Mouse (Mus musculus) lung, adult 2 months (tissue): ENCODE measurements around the gene Fam160a2. TPM values are rescaled to one million over a fixed set of nuclear protein-coding genes. Genes with fewer than 3 reads are reported as not detected.
A peak's percentile ranks its signal among the peaks of the same experiment; 100 is the strongest.

Experiments
- DNase-seq: peaks from one replicate; pipeline ENCODE4 v3.0.0; 2022
- H3K4me1 ChIP-seq: fragments of 200-500 bp; 2 replicates; pipeline ENCODE4 v1.6.1; 2011; ENCODE audit warnings: low read length; ENCODE audit not compliant: control insufficient read depth, insufficient read depth
- H3K4me3 ChIP-seq: fragments of 200-500 bp; replicated peaks from 2 replicates; pipeline ENCODE3; 2011; ENCODE audit warnings: low read depth, mild to moderate bottlenecking, control low read depth, low read length; ENCODE audit errors: extremely low read depth
- CTCF ChIP-seq: fragments of 200-500 bp; IDR thresholded peaks from 2 replicates; pipeline ENCODE4 v1.5.1; 2011; ENCODE audit warnings: mild to moderate bottlenecking, low read length, control low read depth; ENCODE audit not compliant: insufficient read depth
- POLR2A ChIP-seq: fragments of 200-500 bp; IDR thresholded peaks from 2 replicates; pipeline ENCODE4 v1.6.1; 2011; ENCODE audit warnings: low read depth, mild to moderate bottlenecking, control low read depth, low read length, borderline replicate concordance; ENCODE audit errors: extremely low read depth
- whole genome bisulfite sequencing: fragments of 180-500 bp; shearing (Covaris S2); methylation state at CpG from one replicate; pipeline ENCODE4 v1.1.7; 2018; 5-methylcytosine and 5-hydroxymethylcytosine counted together
- polyA plus RNA-seq: library from polyadenylated mRNA; depleted of rRNA; stranded (reverse); fragments of >200 nt; gene quantifications from 2 replicates; pipeline ENCODE4 v1.2.3, GENCODE M21; 2012; rRNA removed

Fam160a2 gene
- 46.7 and 57.9 TPM in 2 replicates for polyA plus RNA-seq

DNA sequence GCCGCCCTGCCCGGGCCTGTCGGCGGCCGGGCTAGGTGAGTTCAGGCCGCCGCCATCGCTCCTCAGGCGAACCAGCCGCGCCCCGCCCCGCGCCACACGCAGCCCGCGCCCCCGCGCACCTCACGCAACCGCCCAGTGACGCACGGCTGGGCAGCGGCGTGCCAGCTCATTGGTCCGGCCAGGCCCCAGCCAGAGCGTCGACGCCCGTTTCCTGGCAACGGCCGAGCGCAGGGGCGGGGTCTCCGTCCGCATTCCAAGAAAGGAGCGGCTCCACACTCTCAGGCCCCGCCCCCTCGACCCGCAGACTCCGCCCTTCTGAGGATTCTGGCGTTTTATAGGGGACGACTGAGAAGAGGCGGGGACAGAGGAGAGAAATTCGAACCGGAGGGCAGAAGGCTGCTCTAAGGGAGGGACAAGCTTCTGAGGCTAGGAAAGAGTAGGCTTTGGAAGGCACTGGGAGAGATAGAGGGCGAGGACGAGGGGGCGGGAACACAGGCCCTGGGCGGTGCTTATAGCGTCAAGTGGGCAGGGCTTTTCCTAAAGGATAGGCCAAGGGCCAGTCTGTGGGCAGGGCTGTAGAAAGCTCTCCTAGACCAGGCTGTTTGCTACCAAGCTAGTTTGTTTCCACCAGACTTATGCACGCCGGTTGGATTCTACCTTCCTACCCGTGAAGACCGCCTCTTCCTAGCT is at the start of gene Fam160a2:
TSS of gene Fam160a2 (minus strand) at position 120 of the 690 bp plus-strand sequence.
- peak; percentile 84; the same call in 1 of the 2 replicates for TF ChIP-seq POLR2A
- TF ChIP-seq CTCF, result no peak
- Histone ChIP-seq H3K4me3 (peak within 1 kb of the TSS; percentile 89), H3K4me1 (peaks cover 10% of the 10 kb centered on the region)
- WGBS, result under 1% methylated on average over 55 of the region's 55 CpGs
- DNase-seq, result peak; percentile 99

DNA sequence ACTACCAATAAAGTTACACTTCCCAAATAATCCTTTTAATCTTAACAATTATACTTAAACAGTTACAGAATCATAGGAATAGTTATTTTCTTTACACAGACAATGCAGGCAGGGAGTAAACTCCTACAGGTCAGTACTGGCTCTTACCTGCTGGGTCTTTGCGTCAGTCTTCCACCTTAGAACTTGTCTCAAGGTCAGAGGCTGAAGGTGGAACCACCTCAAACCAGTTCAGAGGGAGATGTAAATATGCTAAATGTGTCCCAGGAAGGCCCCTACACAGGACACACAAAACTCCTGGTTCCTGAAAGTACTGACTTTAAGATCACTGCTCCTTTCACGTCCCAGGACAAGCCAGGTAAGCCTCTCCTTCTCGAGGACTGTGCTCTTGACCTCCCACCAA is 45.2 kb upstream of the Fam160a2 start:
- no peak for DNase-seq
- 48% methylated on average over 3 of the region's 3 CpGs for WGBS
- Histone ChIP-seq H3K4me1 (no peaks in the 10 kb centered on the region), H3K4me3 (no peak overlapping the region)
- no peak for TF ChIP-seq POLR2A
- TF ChIP-seq CTCF, result no peak

DNA sequence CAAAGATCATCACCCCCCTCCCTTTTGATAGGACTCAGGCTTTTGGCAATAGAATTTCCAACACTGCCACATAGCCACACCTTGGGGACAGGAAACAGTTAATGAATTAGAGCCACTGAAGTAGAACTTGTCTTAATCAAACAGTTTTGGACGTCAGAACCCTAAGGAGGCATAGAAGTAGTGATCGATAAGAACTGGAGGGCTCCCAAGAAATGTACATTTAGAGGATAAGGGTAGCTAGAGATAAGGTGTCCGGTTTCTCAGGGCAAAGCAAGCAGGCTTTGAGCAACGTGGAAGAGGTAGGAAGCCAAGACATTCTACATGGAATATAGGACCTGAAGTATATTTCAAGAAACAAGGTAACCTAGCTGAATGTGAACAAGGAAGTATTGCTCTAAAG is 41.6 kb upstream of the Fam160a2 start:
- WGBS, result 36% methylated on average over 4 of the region's 4 CpGs
- no peak for DNase-seq
- no peak for TF ChIP-seq CTCF
- H3K4me3 ChIP-seq, result no peak overlapping the region
- no peaks in the 10 kb centered on the region for H3K4me1 ChIP-seq

DNA sequence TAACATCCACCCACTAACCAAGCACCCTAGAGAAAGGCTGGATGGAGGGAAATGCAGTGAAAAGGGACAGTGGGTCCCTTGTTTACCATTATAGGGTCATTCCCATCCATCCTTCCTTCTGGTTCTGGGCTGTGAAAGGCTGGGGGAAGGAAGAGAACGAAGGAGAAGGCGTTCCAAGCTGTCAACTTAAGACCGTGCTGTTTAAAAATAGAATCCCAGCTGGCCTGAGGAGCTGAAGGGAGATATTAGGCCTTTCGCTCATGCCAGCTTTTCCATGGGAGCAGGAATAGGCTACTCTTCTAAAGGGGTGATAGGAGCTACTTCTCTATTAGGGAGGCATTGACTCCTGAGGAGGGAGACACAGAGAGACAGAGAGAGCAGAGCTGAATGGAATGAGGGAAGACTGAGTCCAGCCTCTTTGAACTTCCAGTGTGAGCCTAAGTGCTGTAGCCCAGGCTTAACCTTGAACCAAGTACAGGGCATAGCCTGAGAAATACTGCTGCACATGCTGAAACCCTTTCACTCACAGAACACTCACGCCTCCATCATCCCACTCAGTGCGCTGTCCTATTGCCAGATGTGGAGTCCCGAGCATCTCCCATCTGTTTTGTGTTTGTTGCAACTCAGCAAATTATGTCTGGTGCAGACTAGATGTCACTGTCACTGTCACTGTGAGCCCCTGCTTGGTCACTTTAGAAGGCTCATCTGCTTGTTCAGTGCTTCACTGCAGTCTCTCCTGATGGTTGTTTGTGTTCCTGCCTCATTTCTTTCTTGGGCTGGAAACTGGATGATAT is 38.3 kb upstream of the Fam160a2 start:
- no peaks in the 10 kb centered on the region for H3K4me1 ChIP-seq

DNA sequence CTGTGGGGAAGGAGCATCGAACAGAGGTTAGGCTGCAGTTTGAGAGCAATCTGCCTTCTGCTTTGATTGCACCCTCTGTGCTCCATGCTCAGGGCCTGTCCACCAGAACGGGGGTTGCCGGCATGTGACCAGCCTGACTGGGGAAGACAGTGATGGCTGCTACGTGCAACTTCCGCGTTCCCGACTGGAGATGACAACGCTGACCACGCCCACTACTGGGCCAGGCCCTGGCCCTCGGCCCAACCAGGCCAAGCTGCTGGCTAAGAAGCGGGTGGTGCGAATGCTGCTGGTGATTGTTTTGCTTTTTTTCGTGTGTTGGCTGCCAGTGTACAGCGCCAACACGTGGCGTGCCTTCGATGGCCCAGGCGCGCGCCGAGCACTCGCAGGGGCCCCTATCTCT is 34.9 kb upstream of the Fam160a2 start:
- Histone ChIP-seq H3K4me1 (no peaks in the 10 kb centered on the region), H3K4me3 (no peak overlapping the region)
- no peak for TF ChIP-seq CTCF
- no peak for TF ChIP-seq POLR2A
- DNase-seq, result no peak
- WGBS, result 79% methylated on average over 22 of the region's 22 CpGs

More for the DNA sequence above, 38.3 kb upstream of the Fam160a2 start:
- no peak overlapping the region for H3K4me3 ChIP-seq
- 54% methylated on average over 7 of the region's 7 CpGs for WGBS
- DNase-seq, result no peak
- no peak for TF ChIP-seq CTCF
- no peak for TF ChIP-seq POLR2A

DNA sequence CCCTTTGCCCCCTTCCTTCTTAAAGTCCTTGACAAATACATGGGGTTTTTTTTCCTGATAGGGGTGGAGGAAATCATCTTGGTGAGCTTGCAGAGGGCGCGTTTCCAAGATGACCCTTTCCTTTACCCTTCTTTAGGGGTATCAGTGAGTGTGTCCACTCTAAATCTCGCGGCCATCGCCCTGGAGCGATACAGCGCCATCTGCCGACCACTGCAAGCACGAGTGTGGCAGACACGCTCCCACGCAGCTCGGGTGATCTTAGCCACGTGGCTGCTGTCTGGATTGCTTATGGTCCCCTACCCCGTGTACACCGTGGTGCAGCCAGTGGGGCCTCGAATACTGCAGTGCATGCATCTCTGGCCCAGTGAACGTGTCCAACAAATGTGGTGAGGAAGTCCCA is 34.0 kb upstream of the Fam160a2 start:
- Histone ChIP-seq H3K4me1 (no peaks in the 10 kb centered on the region), H3K4me3 (no peak overlapping the region)
- TF ChIP-seq CTCF, result no peak
- TF ChIP-seq POLR2A, result no peak
- no peak for DNase-seq
- WGBS, result 81% methylated on average over 17 of the region's 17 CpGs

DNA sequence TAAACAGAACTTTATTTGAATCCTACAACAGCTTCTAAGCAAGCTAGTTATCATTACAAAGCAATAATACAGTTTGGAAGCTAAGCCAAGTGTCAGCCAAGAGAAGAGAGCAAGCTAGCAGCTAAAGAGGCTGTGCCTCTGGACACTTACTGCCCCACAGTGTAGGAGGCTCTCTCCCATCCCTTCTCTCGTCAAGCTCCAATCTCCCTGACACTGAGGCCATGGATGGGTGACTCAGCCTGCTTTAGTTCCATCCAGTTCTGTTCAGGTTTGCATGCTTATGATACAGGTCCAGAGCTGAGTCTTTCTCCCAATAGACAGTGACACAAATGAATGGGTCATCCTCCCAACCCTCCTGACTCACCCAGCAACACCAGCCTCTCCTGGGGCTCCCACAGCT is 32.2 kb upstream of the Fam160a2 start:
- 50% methylated on average over 1 of the region's 1 CpGs for WGBS
- TF ChIP-seq CTCF (no peak), POLR2A (no peak)
- Histone ChIP-seq H3K4me3 (no peak overlapping the region), H3K4me1 (no peaks in the 10 kb centered on the region)
- DNase-seq, result no peak

DNA sequence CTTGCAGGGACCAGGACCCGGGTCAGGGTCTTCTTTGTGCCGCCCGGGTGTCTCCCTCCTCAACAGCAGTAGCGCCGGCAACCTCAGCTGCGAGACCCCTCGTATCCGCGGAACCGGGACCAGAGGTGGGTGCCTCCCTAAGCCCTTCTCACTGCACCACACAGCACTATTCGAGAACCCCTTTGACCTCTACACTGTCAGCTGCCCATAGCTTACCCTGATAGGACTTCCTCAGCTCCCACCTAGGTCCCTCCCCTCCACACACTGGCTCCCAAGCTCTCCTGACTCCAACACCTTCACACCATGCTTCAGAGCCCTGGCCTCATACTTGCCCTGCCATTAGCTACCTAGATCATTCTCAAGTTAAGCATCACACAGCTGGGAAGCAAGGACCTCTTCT is 26.2 kb upstream of the Fam160a2 start:
- WGBS, result 2% methylated on average over 11 of the region's 11 CpGs
- Histone ChIP-seq H3K4me1 (no peaks in the 10 kb centered on the region), H3K4me3 (no peak overlapping the region)
- TF ChIP-seq CTCF (no peak), POLR2A (no peak)
- DNase-seq, result no peak

DNA sequence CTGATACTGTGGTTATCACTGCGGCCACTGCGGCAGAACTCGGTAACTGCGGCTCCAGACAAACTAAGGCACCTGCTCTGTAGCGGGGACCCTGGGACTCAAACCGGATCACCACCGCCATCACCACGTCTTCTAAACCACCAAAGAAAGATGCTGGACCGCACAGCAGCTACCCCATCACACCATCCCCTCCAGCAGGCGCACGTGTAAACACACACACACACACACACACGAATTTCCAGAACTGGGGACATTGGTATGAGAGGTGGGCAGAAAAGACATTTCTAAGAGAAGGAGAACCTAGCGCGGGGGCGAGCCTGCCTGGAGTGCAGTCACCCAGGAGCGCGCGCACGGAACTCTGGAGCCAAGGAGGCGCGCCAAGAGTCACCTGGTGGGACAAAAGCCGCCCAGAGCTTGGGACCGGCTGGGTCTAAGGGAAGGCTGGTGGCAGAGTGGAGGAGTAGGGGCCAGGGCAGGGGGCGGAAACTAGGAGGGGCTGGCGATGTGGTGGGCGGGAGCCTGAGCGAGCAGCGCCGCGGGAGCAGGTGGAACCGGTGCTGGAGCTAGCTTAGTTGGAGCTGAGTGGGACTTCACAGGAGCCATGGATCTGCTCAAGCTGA is 25.7 kb upstream of the Fam160a2 start, which contains the start of gene Cckbr:
TSS of gene Cckbr (plus strand) at position 308 of the 620 bp plus-strand sequence.
- TF ChIP-seq CTCF (no peak), POLR2A (no peak)
- Histone ChIP-seq H3K4me3 (no peak within 1 kb of the TSS), H3K4me1 (no peaks in the 10 kb centered on the region)
- WGBS, result 3% methylated on average over 31 of the region's 31 CpGs
- DNase-seq, result no peak

DNA sequence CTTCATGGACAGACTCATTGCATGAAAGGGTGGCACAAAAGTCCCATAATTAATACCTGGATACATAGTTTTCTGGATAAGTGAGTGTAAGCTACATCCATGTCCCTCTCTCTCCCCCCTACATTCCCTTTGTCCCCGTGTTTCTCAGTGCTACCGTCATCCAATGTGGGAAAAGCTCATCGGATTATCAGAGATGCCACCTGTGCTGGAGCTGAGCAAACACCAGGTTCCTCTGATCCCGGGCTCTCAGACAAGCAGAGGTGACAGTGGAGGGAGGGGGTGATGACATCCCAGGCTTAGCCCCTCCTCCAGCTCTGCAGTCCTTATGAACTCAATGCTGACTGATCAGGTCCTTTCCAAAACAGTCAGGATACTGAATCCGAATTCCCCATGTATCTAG is 24.5 kb upstream of the Fam160a2 start:
- no peak overlapping the region for H3K4me3 ChIP-seq
- WGBS, result 10% methylated on average over 5 of the region's 5 CpGs
- TF ChIP-seq CTCF, result no peak
- TF ChIP-seq POLR2A, result no peak

More for the DNA sequence above, 24.5 kb upstream of the Fam160a2 start:
- DNase-seq, result no peak
- no peaks in the 10 kb centered on the region for H3K4me1 ChIP-seq
